Mouse (Mus musculus) CD8-positive naive resting alpha-beta T cell, adult 2 months (primary cell): Measurements from ENCODE around the gene Olfr1132.
"Not testable (repeated sequence)": the region's sequence is repeated elsewhere in the genome, so short reads cannot be mapped to it uniquely, and the experiment has no call there.

Experiments
- DNase-seq, 2 experiments: peaks; one replicate each; pipeline ENCODE4 v3.0.0; 2022; ENCODE audit warnings: low read depth in 2 of 2, low spot score in 2 of 2

Olfr1132 gene

GRCm38 (mm10) chr2:87637435-87637834 is at the start of gene Olfr1132:
Gene Olfr1132 (minus strand): TSS chr2:87637535.
- no peak for DNase-seq

- no peak for DNase-seq
Observed at GRCm38 (mm10) chr2:87673564-87673963, 36.2 kb upstream of the Olfr1132 start, which contains the start of gene Olfr1135. Gene Olfr1135 (minus strand): TSS chr2:87673664.

- DNase-seq = no peak
Observed at GRCm38 (mm10) chr2:87658360-87658759, 21.0 kb upstream of the Olfr1132 start, which contains the start of gene Olfr1134. Gene Olfr1134 (minus strand): TSS chr2:87658460.

- DNase-seq = no peak
Observed at GRCm38 (mm10) chr2:87647274-87647673, 9.9 kb upstream of the Olfr1132 start, which contains the start of gene Olfr1133. Gene Olfr1133 (minus strand): TSS chr2:87647374.

- DNase-seq = no peak
Observed at GRCm38 (mm10) chr2:87642441-87642840, 5.1 kb upstream of the Olfr1132 start.

- DNase-seq = no peak
Observed at GRCm38 (mm10) chr2:87626804-87627203, 10.5 kb downstream of the Olfr1132 start, which contains the start of gene Olfr1131. Gene Olfr1131 (plus strand): TSS chr2:87627104.

GRCm38 (mm10) chr2:87605912-87606311 is 31.4 kb downstream of the Olfr1132 start, which contains the start of gene Olfr1130:
Gene Olfr1130 (plus strand): TSS chr2:87606212.
- DNase-seq = not testable (repeated sequence)
